11 mouse cellular contexts compared by ENCODE assay signal in the genomic region with DNA sequence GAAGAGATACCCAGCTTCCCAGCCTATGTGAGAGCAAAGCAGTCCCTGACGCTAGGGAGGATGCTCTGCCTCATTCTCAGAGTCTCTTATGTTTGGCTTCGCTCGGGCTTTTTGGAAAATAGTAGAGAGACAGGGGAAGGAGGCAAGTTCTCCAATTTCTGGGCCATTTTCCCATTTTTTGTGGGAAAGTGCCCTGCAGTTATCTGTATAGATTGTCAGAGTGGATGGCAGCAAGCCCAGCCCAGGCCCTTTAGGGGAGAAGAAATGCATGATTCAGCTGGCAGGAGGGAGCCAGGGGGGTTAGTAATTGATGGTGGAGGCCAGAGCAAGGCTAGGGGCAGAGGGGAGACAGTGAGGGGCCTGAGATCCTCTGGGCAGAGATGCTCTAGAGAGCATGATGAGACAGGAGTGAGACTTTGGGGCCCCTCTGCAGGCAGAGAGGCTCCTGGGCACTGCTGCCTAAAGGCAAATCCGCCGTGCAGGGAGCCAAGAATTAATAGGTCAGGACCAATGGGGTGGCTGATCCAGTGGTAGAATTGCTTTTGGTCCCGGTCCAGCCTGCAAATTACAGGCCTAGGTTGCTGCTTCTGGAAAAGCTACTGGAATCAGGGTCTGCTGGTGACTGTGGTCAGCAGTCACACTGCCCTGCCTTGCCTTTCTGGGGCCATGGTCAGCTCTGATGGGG. TPM values are rescaled to one million over a fixed set of nuclear protein-coding genes. Genes with fewer than 3 reads are reported as not detected.
DNase-seq lines count a peak whose midpoint lies in the region; ATAC-seq lines count a peak whose summit lies in the region.
"Had no signal": no experiment of that assay in that cellular context is flagged by ENCODE, and none has a peak within 500 bp of the region (broad histone marks: within the 10 kb centered on the region; RNA-seq: fewer than 3 reads in every experiment).

No protein-coding gene starts in this region.

- no peak overlapping the region for H3K4me3 ChIP-seq in hindbrain, embryonic 15.5 days
- no peak overlapping the region for H3K4me3 ChIP-seq in hindbrain, embryonic 12.5 days
- no peak overlapping the region for H3K4me3 ChIP-seq in forebrain, embryonic 16.5 days (replicated peaks; ENCODE audit: low read length)
- H3K4me3 ChIP-seq: heart, embryonic 12.5 days; layer of hippocampus, adult 2 months had no signal

- H3K4me1 ChIP-seq in hindbrain, embryonic 15.5 days (replicated peaks) = peaks cover 18% of the 10 kb centered on the region
- H3K4me1 ChIP-seq in hindbrain, embryonic 12.5 days = 0 out of 2 replicates have a peak, but pooled peaks cover 9% of the 10 kb centered on the region
- H3K4me1 ChIP-seq in forebrain, embryonic 16.5 days (replicated peaks; ENCODE audit: control insufficient read depth, insufficient read depth, low read length) = peaks cover 21% of the 10 kb centered on the region
- H3K4me1 ChIP-seq: heart, embryonic 12.5 days had no signal

- ATAC-seq in hindbrain, embryonic 15.5 days (ENCODE audit: low FRiP score, low read depth) = no peak
- no peak for ATAC-seq in hindbrain, embryonic 12.5 days (ENCODE audit: low FRiP score)
- ATAC-seq in forebrain, embryonic 16.5 days = 0 out of 2 replicates have a peak, but pooled peaks have one; percentile 23

- no peaks in the 10 kb centered on the region for H3K27me3 ChIP-seq in hindbrain, embryonic 15.5 days
- no peaks in the 10 kb centered on the region for H3K27me3 ChIP-seq in hindbrain, embryonic 12.5 days
- no peaks in the 10 kb centered on the region for H3K27me3 ChIP-seq in forebrain, embryonic 16.5 days (replicated peaks; ENCODE audit: control insufficient read depth, insufficient read depth, low read length)
- H3K27me3 ChIP-seq: heart, embryonic 12.5 days had no signal

- 0 out of 2 replicates have a peak overlapping the region, but pooled peaks have one; percentile 30 for H3K27ac ChIP-seq in hindbrain, embryonic 15.5 days (replicated peaks)
- no peak overlapping the region for H3K27ac ChIP-seq in hindbrain, embryonic 12.5 days
- H3K27ac ChIP-seq in forebrain, embryonic 16.5 days (ENCODE audit: low read length) = peak overlapping the region; percentile 42; the same call in 1 of the 2 replicates
- H3K27ac ChIP-seq: layer of hippocampus, adult 2 months; macrophage had no signal

- DNase-seq in 3134 (ENCODE audit: extremely low read depth, insufficient read length, low spot score) (peak; percentile 61), 3T3-L1 (ENCODE audit: low read depth, low spot score) (peak; percentile 93)
- no peak for DNase-seq in embryo, embryonic 10.5 days (ENCODE audit: low spot score)
- DNase-seq in layer of hippocampus, adult 8-10 months (ENCODE audit: low spot score in 2 of 2) = no peak
- DNase-seq: liver had no signal

- no peaks in the 10 kb centered on the region for H3K36me3 ChIP-seq in hindbrain, embryonic 15.5 days
- H3K36me3 ChIP-seq in hindbrain, embryonic 12.5 days = no peaks in the 10 kb centered on the region
- no peaks in the 10 kb centered on the region for H3K36me3 ChIP-seq in forebrain, embryonic 16.5 days (ENCODE audit: control insufficient read depth, insufficient read depth)
- H3K36me3 ChIP-seq: heart, embryonic 12.5 days had no signal

- WGBS in hindbrain, embryonic 15.5 days = 60% methylated on average over 6 of the region's 6 CpGs
- 75% methylated on average over 6 of the region's 6 CpGs for WGBS in hindbrain, embryonic 12.5 days
- 53% methylated on average over 6 of the region's 6 CpGs for WGBS in forebrain, embryonic 16.5 days

- H3K9me3 ChIP-seq in hindbrain, embryonic 15.5 days = no peaks in the 10 kb centered on the region
- H3K9me3 ChIP-seq in hindbrain, embryonic 12.5 days (replicated peaks) = no peaks in the 10 kb centered on the region
- H3K9me3 ChIP-seq in forebrain, embryonic 16.5 days (ENCODE audit: control insufficient read depth, low read length) = no peaks in the 10 kb centered on the region
- H3K9me3 ChIP-seq: heart, embryonic 12.5 days had no signal

- H3K9ac ChIP-seq in hindbrain, embryonic 15.5 days = no peak overlapping the region
- H3K9ac ChIP-seq in hindbrain, embryonic 12.5 days = no peak overlapping the region
- H3K9ac ChIP-seq in forebrain, embryonic 16.5 days (replicated peaks; ENCODE audit: low read depth, low read length) = no peak overlapping the region
- H3K9ac ChIP-seq: heart, embryonic 12.5 days had no signal

- no peak overlapping the region for H3K4me2 ChIP-seq in hindbrain, embryonic 15.5 days
- H3K4me2 ChIP-seq in hindbrain, embryonic 12.5 days (replicated peaks) = no peak overlapping the region
- no peak overlapping the region for H3K4me2 ChIP-seq in forebrain, embryonic 16.5 days (ENCODE audit: low read length)
- H3K4me2 ChIP-seq: heart, embryonic 12.5 days had no signal

RNA-seq across cellular contexts. Expression of a gene that starts 31.8 kb away (rescaled TPM):
- 1.4 and 1.5 TPM in 2 replicates for polyA plus RNA-seq in hindbrain, embryonic 15.5 days (2015; fragmentation: Nextera tagmentation; extraction: Ambion mirVana)
- 4.6 and 5.8 TPM in 2 replicates for polyA plus RNA-seq in hindbrain, embryonic 12.5 days (2016; fragmentation: Nextera tagmentation; extraction: Ambion mirVana)
- 1.0 and 1.5 TPM in 2 replicates for polyA plus RNA-seq in forebrain, embryonic 16.5 days (2015; fragmentation: Nextera tagmentation; extraction: Ambion mirVana)
- 1 to 10 TPM; 3.5 to 5.7 (median 4.4) TPM for total RNA-seq in layer of hippocampus, adult 8-10 months (2022)
- polyA plus RNA-seq: macrophage had no signal

Comparison
In these comparisons a context has a peak if more than half of its experiments do, and no peak if none do; other contexts are left out.
1. DNase-seq: peak in 3134 (single experiment) and 3T3-L1 (single experiment); none in embryo, embryonic 10.5 days (single experiment) and layer of hippocampus, adult 8-10 months (0 of 2).